Mouse (Mus musculus) T-helper 2 cell (primary cell): ENCODE measurements at regions not wholly inside any gene's neighbourhood (a gene's known extent, or its start where the extent isn't known, plus 50 kb on each side); places are given as distances from the start of the nearest gene placed in this dataset.

Experiments used
- in situ Hi-C: fragments of 300-600 bp; cut with MboI, MseI; formaldehyde crosslinking; loops from one replicate; pipeline ENCODE4 v1.15.1; 2025; ENCODE audit warnings: high pct_unique_total_duplicates

- in situ Hi-C loops, result no loop called here
These were observed 206.1 kb upstream of the Camk1g start for GRCm38 (mm10) chr1:193575986-193576713.

- in situ Hi-C loops, result no loop called here
These were observed 202.7 kb upstream of the Camk1g start for GRCm38 (mm10) chr1:193572827-193573226.

- in situ Hi-C loops, result no loop called here
These were observed 202.3 kb upstream of the Camk1g start for GRCm38 (mm10) chr1:193572411-193572810.

- in situ Hi-C loops, result no loop called here
These were observed 201.0 kb upstream of the Camk1g start for GRCm38 (mm10) chr1:193571088-193571487.

GRCm38 (mm10) chr1:193568586-193569174 is 198.6 kb upstream of the Camk1g start:
- in situ Hi-C loops, result no loop called here

- in situ Hi-C loops, result no loop called here
These were observed 197.1 kb upstream of the Camk1g start for GRCm38 (mm10) chr1:193567217-193567616.

GRCm38 (mm10) chr1:193564225-193564624 is 194.1 kb upstream of the Camk1g start:
- in situ Hi-C loops, result no loop called here

GRCm38 (mm10) chr1:193562242-193562641 is 192.1 kb upstream of the Camk1g start:
- in situ Hi-C loops, result no loop called here

- in situ Hi-C loops, result no loop called here
These were observed 188.0 kb upstream of the Camk1g start for GRCm38 (mm10) chr1:193558122-193558521.

GRCm38 (mm10) chr1:193554731-193555130 is 184.6 kb upstream of the Camk1g start:
- in situ Hi-C loops, result no loop called here

GRCm38 (mm10) chr1:193552348-193552747 is 182.2 kb upstream of the Camk1g start:
- in situ Hi-C loops, result no loop called here

- in situ Hi-C loops, result no loop called here
These were observed 181.2 kb upstream of the Camk1g start for GRCm38 (mm10) chr1:193551340-193551739.

- in situ Hi-C loops, result no loop called here
These were observed 180.7 kb upstream of the Camk1g start for GRCm38 (mm10) chr1:193550761-193551160.

- in situ Hi-C loops, result no loop called here
These were observed 177.3 kb upstream of the Camk1g start for GRCm38 (mm10) chr1:193547356-193547755.

GRCm38 (mm10) chr1:193546044-193546432 is 175.9 kb upstream of the Camk1g start:
- in situ Hi-C loops, result no loop called here

GRCm38 (mm10) chr1:193545406-193546043 is 175.4 kb upstream of the Camk1g start:
- in situ Hi-C loops, result no loop called here

GRCm38 (mm10) chr1:193544804-193545203 is 174.7 kb upstream of the Camk1g start:
- in situ Hi-C loops, result no loop called here

GRCm38 (mm10) chr1:193543834-193544233 is 173.7 kb upstream of the Camk1g start:
- in situ Hi-C loops, result no loop called here

- in situ Hi-C loops, result no loop called here
These were observed 173.2 kb upstream of the Camk1g start for GRCm38 (mm10) chr1:193543284-193543683.

- in situ Hi-C loops, result no loop called here
These were observed 172.0 kb upstream of the Camk1g start for GRCm38 (mm10) chr1:193541934-193542580.

- in situ Hi-C loops, result no loop called here
These were observed 171.2 kb upstream of the Camk1g start for GRCm38 (mm10) chr1:193541281-193541680.

- in situ Hi-C loops, result no loop called here
These were observed 170.4 kb upstream of the Camk1g start for GRCm38 (mm10) chr1:193540486-193540885.
